Mouse (Mus musculus) heart, embryonic 13.5 days (tissue): ENCODE data around the gene Fam20a. TPM values are rescaled to one million over a fixed set of nuclear protein-coding genes. Genes with fewer than 3 reads are reported as not detected.
A peak's percentile ranks its signal among the peaks of the same experiment; 100 is the strongest.

Experiments
- ATAC-seq: fragments of 200-750 bp; cut with Nextera tagmentation; 2 replicates; pipeline ENCODE4 v1.8.0; 2017; ENCODE audit warnings: moderate TSS enrichment; ENCODE audit not compliant: insufficient number of reproducible peaks, low FRiP score, low TSS enrichment; ENCODE audit errors: extremely low read depth
- H3K27ac ChIP-seq: fragments of 300-500 bp; sonication (generic); replicated peaks from 2 replicates; pipeline ENCODE4 v1.5.1; 2015; ENCODE audit warnings: moderate library complexity, mild to moderate bottlenecking, inconsistent platforms
- H3K27me3 ChIP-seq: fragments of 300-500 bp; sonication (generic); replicated peaks from 2 replicates; pipeline ENCODE4 v1.6.1; 2015; ENCODE audit warnings: mild to moderate bottlenecking, inconsistent platforms
- H3K36me3 ChIP-seq: fragments of 300-500 bp; sonication (generic); 2 replicates; pipeline ENCODE4 v1.6.1; 2015; ENCODE audit warnings: mild to moderate bottlenecking, inconsistent platforms
- H3K4me1 ChIP-seq: fragments of 300-500 bp; sonication (generic); 2 replicates; pipeline ENCODE4 v1.6.1; 2015; ENCODE audit warnings: inconsistent platforms
- H3K4me2 ChIP-seq: fragments of 300-500 bp; sonication (generic); 2 replicates; pipeline ENCODE4 v1.6.1; 2015; ENCODE audit warnings: inconsistent platforms, mild to moderate bottlenecking, moderate library complexity
- H3K4me3 ChIP-seq: fragments of 300-500 bp; sonication (generic); 2 replicates; pipeline ENCODE4 v1.5.1; 2015; ENCODE audit warnings: moderate library complexity, mild to moderate bottlenecking, inconsistent platforms
- H3K9ac ChIP-seq: fragments of 300-500 bp; sonication (generic); 2 replicates; pipeline ENCODE4 v1.6.1; 2015; ENCODE audit warnings: inconsistent platforms, mild to moderate bottlenecking, moderate library complexity
- H3K9me3 ChIP-seq: fragments of 300-500 bp; sonication (generic); 2 replicates; pipeline ENCODE4 v1.6.1; 2016; ENCODE audit warnings: inconsistent platforms
- WGBS: fragments of 180-500 bp; shearing (Covaris S2); methylation state at CpG from one replicate; pipeline ENCODE4 v1.1.7; 2015; ENCODE audit warnings: mixed read lengths; 5-methylcytosine and 5-hydroxymethylcytosine counted together
- polyA plus RNA-seq: library from polyadenylated mRNA; unstranded; fragments of >200 nt; fragmentation: Nextera tagmentation; extraction: Ambion mirVana; gene quantifications from 2 replicates; pipeline ENCODE4 v1.2.1, GENCODE M21; 2015

The Fam20a gene
- polyA plus RNA-seq, 1 experiment from 2014 or later, result 2.3 TPM

DNA sequence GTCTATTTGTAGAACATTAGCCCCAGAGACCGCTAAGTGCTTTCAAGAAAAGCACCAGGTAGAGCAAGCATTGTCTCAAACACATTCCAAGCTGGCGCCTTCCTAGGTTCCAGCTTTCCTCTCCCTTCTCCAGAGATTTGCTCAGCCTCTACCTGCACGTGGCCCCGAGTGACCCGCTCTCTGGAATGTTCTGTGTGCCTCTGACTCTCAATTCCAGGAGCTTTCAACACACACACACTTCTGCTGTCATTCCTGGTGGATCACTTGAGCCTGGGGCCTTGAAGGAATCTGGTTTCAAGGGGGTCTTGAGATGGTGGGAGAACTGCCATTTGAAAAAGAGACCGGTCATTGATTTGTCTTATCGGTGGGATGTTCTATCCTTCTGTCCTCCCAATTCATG lies 98.8 kb downstream of the Fam20a start:
- no peak for ATAC-seq
- H3K4me2 ChIP-seq, result peak overlapping the region; percentile 61
- WGBS, result 41% methylated on average over 7 of the region's 7 CpGs
- peak overlapping the region; percentile 88 for H3K27ac ChIP-seq
- no peaks in the 10 kb centered on the region for H3K27me3 ChIP-seq
- no peaks in the 10 kb centered on the region for H3K9me3 ChIP-seq
- H3K9ac ChIP-seq, result peak overlapping the region; percentile 51; the same call in 1 of the 2 replicates
- peaks cover 38% of the 10 kb centered on the region for H3K4me1 ChIP-seq
- no peaks in the 10 kb centered on the region for H3K36me3 ChIP-seq
- H3K4me3 ChIP-seq, result no peak overlapping the region

DNA sequence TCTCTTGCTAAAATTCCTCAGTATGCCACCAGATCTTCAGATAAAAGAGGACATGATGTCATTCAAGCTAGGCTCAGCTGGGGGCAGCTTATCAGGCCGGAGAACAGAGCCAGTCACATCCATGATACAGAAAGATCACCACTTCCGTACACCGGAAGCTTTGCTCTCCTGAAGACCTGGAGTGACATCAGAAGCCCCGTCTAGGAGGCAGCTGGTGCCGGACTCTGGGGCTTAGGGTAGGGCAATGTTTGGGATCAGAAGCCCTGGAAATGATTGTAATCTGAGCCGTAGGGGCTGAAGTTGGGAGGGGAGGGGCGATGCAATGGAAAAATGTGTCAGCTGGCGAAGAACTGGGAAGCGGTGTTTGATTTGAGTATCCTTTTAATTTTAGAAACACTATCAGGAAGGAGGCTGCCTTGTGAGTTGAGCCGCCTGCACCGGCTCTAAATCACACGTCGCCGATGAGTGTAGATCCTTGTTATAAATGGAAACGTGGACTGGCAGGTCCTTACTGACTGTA lies 99.5 kb downstream of the Fam20a start:
- H3K9me3 ChIP-seq, result no peaks in the 10 kb centered on the region
- peak overlapping the region; percentile 51; the same call in 1 of the 2 replicates for H3K9ac ChIP-seq
- peak overlapping the region; percentile 88 for H3K27ac ChIP-seq
- peak overlapping the region; percentile 61 for H3K4me2 ChIP-seq
- peak overlapping the region; percentile 27 for H3K4me3 ChIP-seq
- ATAC-seq, result peak; percentile 37; the same call in 1 of the 2 replicates
- 2% methylated on average over 15 of the region's 15 CpGs for WGBS
- H3K4me1 ChIP-seq, result peaks cover 35% of the 10 kb centered on the region
- no peaks in the 10 kb centered on the region for H3K27me3 ChIP-seq
- H3K36me3 ChIP-seq, result no peaks in the 10 kb centered on the region

DNA sequence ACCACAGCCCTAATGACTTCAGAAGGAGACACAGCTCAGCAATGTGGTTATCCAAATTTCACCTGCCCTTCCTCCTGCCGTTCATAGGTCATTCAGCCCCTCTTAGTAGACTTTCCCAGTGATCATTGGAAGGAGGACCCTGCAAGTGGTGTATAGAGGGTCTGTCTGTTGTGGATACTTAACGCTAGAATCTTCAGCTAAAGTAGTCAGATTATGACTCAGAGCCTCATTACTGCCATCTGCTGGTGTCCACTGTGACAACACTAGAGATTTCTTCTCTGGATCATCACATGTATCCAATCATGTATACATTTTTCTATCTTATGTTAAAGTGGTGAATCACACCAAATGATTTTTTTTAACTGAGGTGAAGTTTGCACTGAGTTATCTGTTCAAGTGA lies 100.9 kb downstream of the Fam20a start:
- Histone ChIP-seq H3K9me3 (no peaks in the 10 kb centered on the region), H3K4me1 (peaks cover 42% of the 10 kb centered on the region), H3K9ac (no peak overlapping the region), H3K27ac (peak overlapping the region; percentile 88; the same call in 1 of the 2 replicates), H3K27me3 (no peaks in the 10 kb centered on the region), H3K4me3 (no peak overlapping the region), H3K36me3 (no peaks in the 10 kb centered on the region), H3K4me2 (no peak overlapping the region)
- 8% methylated on average over 2 of the region's 2 CpGs for WGBS
- no peak for ATAC-seq

DNA sequence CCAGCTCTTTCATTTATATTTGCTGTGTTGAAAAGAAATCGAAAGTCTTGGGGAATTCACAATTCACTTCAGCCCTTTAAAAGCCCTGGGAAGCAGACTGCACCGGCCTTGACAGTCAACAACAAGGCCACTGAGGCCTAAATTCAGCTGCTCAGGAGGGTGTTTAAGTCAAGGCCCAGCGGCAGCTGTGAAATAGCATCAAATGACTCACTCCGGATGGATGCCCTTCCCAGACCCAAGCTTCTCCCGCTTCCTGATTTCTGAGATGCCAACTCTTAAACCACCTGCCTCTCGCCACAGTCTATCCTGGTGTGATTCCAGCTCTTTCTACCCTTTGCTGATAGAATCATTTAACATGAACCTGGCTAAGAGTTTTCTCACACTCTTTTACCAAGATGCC lies 101.7 kb downstream of the Fam20a start:
- H3K36me3 ChIP-seq, result no peaks in the 10 kb centered on the region
- ATAC-seq, result no peak
- H3K9ac ChIP-seq, result no peak overlapping the region
- no peak overlapping the region for H3K4me2 ChIP-seq
- H3K4me3 ChIP-seq, result no peak overlapping the region
- H3K4me1 ChIP-seq, result peaks cover 40% of the 10 kb centered on the region
- no peaks in the 10 kb centered on the region for H3K27me3 ChIP-seq
- no peaks in the 10 kb centered on the region for H3K9me3 ChIP-seq
- WGBS, result 67% methylated on average over 6 of the region's 6 CpGs
- H3K27ac ChIP-seq, result no peak overlapping the region

Other genes with a start within 250 kb of the Fam20a start
- gene Arsg, start 248.9 kb downstream of the Fam20a start, polyA plus RNA-seq, result 3.8 and 3.9 TPM in 2 replicates
- 9.6 and 9.7 TPM in 2 replicates for gene Slc16a6, start 248.7 kb downstream of the Fam20a start, polyA plus RNA-seq
- gene Wipi1, start 110.3 kb downstream of the Fam20a start, polyA plus RNA-seq, result 44.7 and 48.0 TPM in 2 replicates
- gene Prkar1a, start 72.9 kb downstream of the Fam20a start, polyA plus RNA-seq, result 375 and 413 TPM in 2 replicates
- not detected in 2 replicates for gene 1700012B07Rik, start 105.8 kb upstream of the Fam20a start, polyA plus RNA-seq